Mouse (Mus musculus): ENCODE measurements around the gene Sncg. TPM values are rescaled to one million over a fixed set of nuclear protein-coding genes. Genes with fewer than 3 reads are reported as not detected.
A peak's percentile ranks its signal among the peaks of the same experiment; 100 is the strongest.
"Not testable (repeated sequence)": the region's sequence is repeated elsewhere in the genome, so short reads cannot be mapped to it uniquely, and the experiment has no call there.

The Sncg gene
- polyA plus RNA-seq, 1 experiment from 2014 or later: 1.7 TPM

- H3K27ac ChIP-seq: no peak overlapping the region
- H3K4me1 ChIP-seq (replicated peaks): peaks cover 17% of the 10 kb centered on the region
- 51% methylated on average over 3 of the region's 3 CpGs for WGBS
- H3K9me3 ChIP-seq (replicated peaks): no peaks in the 10 kb centered on the region
- no peak overlapping the region for H3K9ac ChIP-seq
- no peak overlapping the region for H3K4me2 ChIP-seq
- ATAC-seq (replicated peaks; ENCODE audit: insufficient number of reproducible peaks, insufficient read depth, low FRiP score, low read depth): no peak
- no peak overlapping the region for H3K4me3 ChIP-seq
- no peaks in the 10 kb centered on the region for H3K36me3 ChIP-seq
- H3K27me3 ChIP-seq: no peaks in the 10 kb centered on the region
Measured at GRCm38 (mm10) chr14:34370203-34370602, 4.4 kb downstream of the Sncg start.

GRCm38 (mm10) chr14:34365147-34365507 lies 9.5 kb downstream of the Sncg start:
- H3K9me3 ChIP-seq (replicated peaks): no peaks in the 10 kb centered on the region

GRCm38 (mm10) chr14:34364254-34365146 lies 10.1 kb downstream of the Sncg start:
- Histone ChIP-seq H3K9ac (peak overlapping the region; percentile 51), H3K4me3 (peak overlapping the region; percentile 51), H3K4me2 (peak overlapping the region; percentile 90)
- 81% methylated on average over 15 of the region's 15 CpGs for WGBS
- not testable (repeated sequence) for H3K27me3 ChIP-seq; H3K36me3 ChIP-seq; H3K27ac ChIP-seq; ATAC-seq (replicated peaks; ENCODE audit: insufficient number of reproducible peaks, insufficient read depth, low FRiP score, low read depth); H3K4me1 ChIP-seq (replicated peaks); H3K9me3 ChIP-seq (replicated peaks)

More at GRCm38 (mm10) chr14:34365147-34365507, 9.5 kb downstream of the Sncg start:
- Histone ChIP-seq H3K4me1 (replicated peaks) (peaks cover 7% of the 10 kb centered on the region), H3K9ac (no peak overlapping the region), H3K4me2 (no peak overlapping the region), H3K27ac (no peak overlapping the region), H3K4me3 (no peak overlapping the region), H3K36me3 (no peaks in the 10 kb centered on the region), H3K27me3 (0 out of 2 replicates have a peak, but pooled peaks cover 6% of the 10 kb centered on the region)
- ATAC-seq (replicated peaks; ENCODE audit: insufficient number of reproducible peaks, insufficient read depth, low FRiP score, low read depth): no peak
- 84% methylated on average over 2 of the region's 2 CpGs for WGBS

GRCm38 (mm10) chr14:34363490-34364253 lies 10.9 kb downstream of the Sncg start:
- peak overlapping the region; percentile 90 for H3K4me2 ChIP-seq
- H3K4me3 ChIP-seq: peak overlapping the region; percentile 51
- 0 out of 2 replicates have a peak, but pooled peaks cover 6% of the 10 kb centered on the region for H3K27me3 ChIP-seq
- ATAC-seq (replicated peaks; ENCODE audit: insufficient number of reproducible peaks, insufficient read depth, low FRiP score, low read depth): peak; percentile 77
- peak overlapping the region; percentile 51 for H3K9ac ChIP-seq
- WGBS: 4% methylated on average over 32 of the region's 32 CpGs
- H3K4me1 ChIP-seq (replicated peaks): peaks cover 7% of the 10 kb centered on the region
- H3K9me3 ChIP-seq (replicated peaks): no peaks in the 10 kb centered on the region
- no peaks in the 10 kb centered on the region for H3K36me3 ChIP-seq
- no peak overlapping the region for H3K27ac ChIP-seq

GRCm38 (mm10) chr14:34362726-34363445 lies 11.7 kb downstream of the Sncg start:
- peak overlapping the region; percentile 51 for H3K9ac ChIP-seq
- H3K27me3 ChIP-seq: 0 out of 2 replicates have a peak, but pooled peaks cover 6% of the 10 kb centered on the region
- H3K4me2 ChIP-seq: peak overlapping the region; percentile 90
- peaks cover 7% of the 10 kb centered on the region for H3K4me1 ChIP-seq (replicated peaks)
- 30% methylated on average over 18 of the region's 18 CpGs for WGBS
- no peak overlapping the region for H3K27ac ChIP-seq
- ATAC-seq (replicated peaks; ENCODE audit: insufficient number of reproducible peaks, insufficient read depth, low FRiP score, low read depth): 0 out of 2 replicates have a peak, but pooled peaks have one; percentile 63
- peak overlapping the region; percentile 51 for H3K4me3 ChIP-seq
- no peaks in the 10 kb centered on the region for H3K9me3 ChIP-seq (replicated peaks)
- no peaks in the 10 kb centered on the region for H3K36me3 ChIP-seq

- Histone ChIP-seq H3K9ac (no peak overlapping the region), H3K4me2 (no peak overlapping the region)
- WGBS: 49% methylated on average over 4 of the region's 4 CpGs
Measured at GRCm38 (mm10) chr14:34362135-34362534, 12.5 kb downstream of the Sncg start.

GRCm38 (mm10) chr14:34360251-34360650 lies 14.3 kb downstream of the Sncg start:
- 57% methylated on average over 6 of the region's 6 CpGs for WGBS
- Histone ChIP-seq H3K9ac (no peak overlapping the region), H3K4me3 (no peak overlapping the region), H3K27me3 (0 out of 2 replicates have a peak, but pooled peaks cover 6% of the 10 kb centered on the region), H3K27ac (no peak overlapping the region), H3K9me3 (replicated peaks) (no peaks in the 10 kb centered on the region), H3K4me1 (replicated peaks) (peaks cover 7% of the 10 kb centered on the region), H3K4me2 (no peak overlapping the region), H3K36me3 (no peaks in the 10 kb centered on the region)
- no peak for ATAC-seq (replicated peaks; ENCODE audit: insufficient number of reproducible peaks, insufficient read depth, low FRiP score, low read depth)

More at GRCm38 (mm10) chr14:34362135-34362534, 12.5 kb downstream of the Sncg start:
- no peak overlapping the region for H3K27ac ChIP-seq
- H3K36me3 ChIP-seq: no peaks in the 10 kb centered on the region
- H3K9me3 ChIP-seq (replicated peaks): no peaks in the 10 kb centered on the region
- H3K27me3 ChIP-seq: 0 out of 2 replicates have a peak, but pooled peaks cover 6% of the 10 kb centered on the region
- peaks cover 7% of the 10 kb centered on the region for H3K4me1 ChIP-seq (replicated peaks)
- ATAC-seq (replicated peaks; ENCODE audit: insufficient number of reproducible peaks, insufficient read depth, low FRiP score, low read depth): no peak
- H3K4me3 ChIP-seq: no peak overlapping the region

GRCm38 (mm10) chr14:34359676-34360244 lies 14.8 kb downstream of the Sncg start:
- no peaks in the 10 kb centered on the region for H3K36me3 ChIP-seq
- no peak overlapping the region for H3K4me2 ChIP-seq
- no peak overlapping the region for H3K27ac ChIP-seq
- H3K9ac ChIP-seq: no peak overlapping the region
- H3K9me3 ChIP-seq (replicated peaks): no peaks in the 10 kb centered on the region
- ATAC-seq (replicated peaks; ENCODE audit: insufficient number of reproducible peaks, insufficient read depth, low FRiP score, low read depth): no peak
- H3K4me3 ChIP-seq: no peak overlapping the region
- peaks cover 7% of the 10 kb centered on the region for H3K4me1 ChIP-seq (replicated peaks)
- 0 out of 2 replicates have a peak, but pooled peaks cover 6% of the 10 kb centered on the region for H3K27me3 ChIP-seq
- 46% methylated on average over 5 of the region's 5 CpGs for WGBS

GRCm38 (mm10) chr14:34357671-34358455 lies 16.7 kb downstream of the Sncg start:
- WGBS: 73% methylated on average over 7 of the region's 7 CpGs
- no peak overlapping the region for H3K4me2 ChIP-seq
- no peak for ATAC-seq (replicated peaks; ENCODE audit: insufficient number of reproducible peaks, insufficient read depth, low FRiP score, low read depth)

GRCm38 (mm10) chr14:34355301-34355700 lies 19.3 kb downstream of the Sncg start, which contains the start of gene Fam25c:
Gene Fam25c, minus strand, starts transcription at chr14:34355433.
- no peak; the same call in 1 of the 2 replicates for ATAC-seq (replicated peaks; ENCODE audit: insufficient number of reproducible peaks, insufficient read depth, low FRiP score, low read depth)
- no peak within 1 kb of the TSS for H3K4me2 ChIP-seq

More at GRCm38 (mm10) chr14:34357671-34358455, 16.7 kb downstream of the Sncg start:
- Histone ChIP-seq H3K4me1 (replicated peaks) (0 out of 2 replicates have a peak, but pooled peaks cover under 1% of the 10 kb centered on the region), H3K4me3 (no peak overlapping the region), H3K9ac (no peak overlapping the region), H3K27me3 (0 out of 2 replicates have a peak, but pooled peaks cover 5% of the 10 kb centered on the region), H3K9me3 (replicated peaks) (no peaks in the 10 kb centered on the region), H3K27ac (no peak overlapping the region), H3K36me3 (no peaks in the 10 kb centered on the region)

More at GRCm38 (mm10) chr14:34355301-34355700, 19.3 kb downstream of the Sncg start, which contains the start of gene Fam25c:
- H3K27ac ChIP-seq: no peak within 1 kb of the TSS
- H3K36me3 ChIP-seq: no peaks in the 10 kb centered on the region
- no peak within 1 kb of the TSS for H3K9ac ChIP-seq
- H3K4me3 ChIP-seq: no peak within 1 kb of the TSS
- WGBS: 65% methylated on average over 6 of the region's 6 CpGs
- H3K4me1 ChIP-seq (replicated peaks): no peaks in the 10 kb centered on the region
- no peaks in the 10 kb centered on the region for H3K9me3 ChIP-seq (replicated peaks)
- no peaks in the 10 kb centered on the region for H3K27me3 ChIP-seq
